Mouse (Mus musculus): Measurements from ENCODE around the gene Ugcg. TPM values are rescaled to one million over a fixed set of nuclear protein-coding genes. Genes with fewer than 3 reads are reported as not detected.

Gene Ugcg
- polyA plus RNA-seq, 1 experiment: 62.0 TPM

DNA sequence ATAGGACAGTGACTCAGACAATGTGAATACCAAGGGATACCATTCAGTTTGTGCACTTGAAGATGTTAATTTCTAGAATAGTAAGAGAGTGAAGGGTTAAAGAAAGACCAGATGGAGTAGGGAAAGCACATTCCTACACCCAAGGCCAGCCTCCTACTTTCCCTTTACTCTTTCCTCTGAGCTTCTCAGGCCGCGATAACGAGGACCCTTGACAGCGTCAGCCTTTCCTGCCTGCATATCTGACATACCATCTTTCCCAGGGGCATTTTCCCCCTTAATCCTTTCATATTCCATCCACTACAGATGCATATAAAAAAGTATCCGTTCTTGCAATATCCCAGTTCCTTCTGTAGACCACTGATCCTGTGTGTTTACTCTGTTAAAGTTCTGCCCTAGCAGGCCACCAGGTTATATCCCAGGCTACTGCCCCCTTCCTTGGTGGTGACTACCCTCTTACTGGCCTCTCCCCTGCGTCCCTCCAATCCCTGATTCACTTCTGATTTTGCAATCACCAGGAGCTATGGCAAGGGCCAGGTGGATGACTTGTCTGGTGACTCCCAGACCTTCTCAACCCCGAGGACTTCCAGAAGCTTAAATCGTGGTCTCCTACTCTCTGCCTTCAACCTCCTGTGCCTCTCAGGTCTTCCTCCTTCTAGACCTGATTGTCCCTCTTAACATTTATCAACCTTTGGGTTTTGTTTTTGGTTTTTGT, 27.9 kb upstream of the Ugcg start:
- H3K27ac ChIP-seq (ENCODE audit: insufficient read depth, low read length): no peak overlapping the region
- H3K4me3 ChIP-seq (replicated peaks; ENCODE audit: insufficient read depth, low read depth, low read length): no peak overlapping the region
- TF ChIP-seq CTCF (IDR thresholded peaks at IDR 0.05; ENCODE audit: borderline replicate concordance, insufficient read depth, low read depth, low read length) (no peak), POLR2A (IDR thresholded peaks at IDR 0.05; ENCODE audit: borderline replicate concordance, insufficient read depth, low read length) (no peak)
- no peaks in the 10 kb centered on the region for H3K4me1 ChIP-seq (ENCODE audit: control insufficient read depth, insufficient read depth, low read length)
- H3K27me3 ChIP-seq (ENCODE audit: control insufficient read depth, insufficient read depth, low read length): no peaks in the 10 kb centered on the region
- 78% methylated on average over 8 of the region's 8 CpGs for WGBS
- DNase-seq: no peak

DNA sequence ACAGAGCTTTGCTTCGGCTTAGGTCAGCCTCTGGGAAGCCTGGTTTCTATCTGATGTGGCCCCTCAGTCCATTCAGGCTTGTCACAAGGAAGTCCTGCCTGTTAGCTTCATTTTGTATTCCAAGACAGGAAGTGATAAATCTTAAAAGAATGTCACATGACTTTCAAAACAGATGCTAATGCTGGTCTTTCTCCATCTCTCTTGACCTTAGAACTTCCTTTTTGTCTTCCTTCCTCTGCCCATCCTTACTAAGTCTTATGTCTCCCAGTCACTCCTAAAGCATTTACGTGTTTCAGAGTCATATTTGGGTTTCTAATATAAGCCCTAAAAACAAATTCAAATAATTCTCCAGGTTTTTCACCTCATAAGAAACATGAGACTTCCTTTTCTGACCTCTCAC, 25.0 kb upstream of the Ugcg start:
- H3K27me3 ChIP-seq (ENCODE audit: control insufficient read depth, insufficient read depth, low read length): no peaks in the 10 kb centered on the region
- no peak for TF ChIP-seq CTCF (IDR thresholded peaks at IDR 0.05; ENCODE audit: borderline replicate concordance, insufficient read depth, low read depth, low read length)
- TF ChIP-seq POLR2A (IDR thresholded peaks at IDR 0.05; ENCODE audit: borderline replicate concordance, insufficient read depth, low read length): no peak
- WGBS: 92% methylated on average over 2 of the region's 2 CpGs

GRCm38 (mm10) chr4:59167251-59167847, 21.7 kb upstream of the Ugcg start:
- H3K4me1 ChIP-seq (ENCODE audit: control insufficient read depth, insufficient read depth, low read length): no peaks in the 10 kb centered on the region
- 96% methylated on average over 2 of the region's 2 CpGs for WGBS
- H3K27me3 ChIP-seq (ENCODE audit: control insufficient read depth, insufficient read depth, low read length): no peaks in the 10 kb centered on the region
- no peak for TF ChIP-seq CTCF (IDR thresholded peaks at IDR 0.05; ENCODE audit: borderline replicate concordance, insufficient read depth, low read depth, low read length)
- no peak overlapping the region for H3K27ac ChIP-seq (ENCODE audit: insufficient read depth, low read length)
- DNase-seq: no peak
- H3K4me3 ChIP-seq (replicated peaks; ENCODE audit: insufficient read depth, low read depth, low read length): no peak overlapping the region

More for the DNA sequence above, 25.0 kb upstream of the Ugcg start:
- DNase-seq: no peak
- Histone ChIP-seq H3K4me1 (ENCODE audit: control insufficient read depth, insufficient read depth, low read length) (no peaks in the 10 kb centered on the region), H3K27ac (ENCODE audit: insufficient read depth, low read length) (no peak overlapping the region), H3K4me3 (replicated peaks; ENCODE audit: insufficient read depth, low read depth, low read length) (no peak overlapping the region)

- Histone ChIP-seq H3K4me1 (ENCODE audit: control insufficient read depth, insufficient read depth, low read length) (no peaks in the 10 kb centered on the region), H3K27me3 (ENCODE audit: control insufficient read depth, insufficient read depth, low read length) (no peaks in the 10 kb centered on the region), H3K4me3 (replicated peaks; ENCODE audit: insufficient read depth, low read depth, low read length) (no peak overlapping the region), H3K27ac (ENCODE audit: insufficient read depth, low read length) (no peak overlapping the region)
- 75% methylated on average over 5 of the region's 5 CpGs for WGBS
- TF ChIP-seq CTCF (IDR thresholded peaks at IDR 0.05; ENCODE audit: borderline replicate concordance, insufficient read depth, low read depth, low read length) (no peak), POLR2A (IDR thresholded peaks at IDR 0.05; ENCODE audit: borderline replicate concordance, insufficient read depth, low read length) (no peak)
- no peak for DNase-seq
These were observed 19.1 kb upstream of the Ugcg start for GRCm38 (mm10) chr4:59169981-59170380.

GRCm38 (mm10) chr4:59172616-59173015, 16.4 kb upstream of the Ugcg start:
- no peak for DNase-seq
- no peak overlapping the region for H3K27ac ChIP-seq (ENCODE audit: insufficient read depth, low read length)
- no peak overlapping the region for H3K4me3 ChIP-seq (replicated peaks; ENCODE audit: insufficient read depth, low read depth, low read length)
- H3K4me1 ChIP-seq (ENCODE audit: control insufficient read depth, insufficient read depth, low read length): no peaks in the 10 kb centered on the region
- TF ChIP-seq CTCF (IDR thresholded peaks at IDR 0.05; ENCODE audit: borderline replicate concordance, insufficient read depth, low read depth, low read length) (no peak), POLR2A (IDR thresholded peaks at IDR 0.05; ENCODE audit: borderline replicate concordance, insufficient read depth, low read length) (no peak)
- 36% methylated on average over 2 of the region's 2 CpGs for WGBS
- no peaks in the 10 kb centered on the region for H3K27me3 ChIP-seq (ENCODE audit: control insufficient read depth, insufficient read depth, low read length)

DNA sequence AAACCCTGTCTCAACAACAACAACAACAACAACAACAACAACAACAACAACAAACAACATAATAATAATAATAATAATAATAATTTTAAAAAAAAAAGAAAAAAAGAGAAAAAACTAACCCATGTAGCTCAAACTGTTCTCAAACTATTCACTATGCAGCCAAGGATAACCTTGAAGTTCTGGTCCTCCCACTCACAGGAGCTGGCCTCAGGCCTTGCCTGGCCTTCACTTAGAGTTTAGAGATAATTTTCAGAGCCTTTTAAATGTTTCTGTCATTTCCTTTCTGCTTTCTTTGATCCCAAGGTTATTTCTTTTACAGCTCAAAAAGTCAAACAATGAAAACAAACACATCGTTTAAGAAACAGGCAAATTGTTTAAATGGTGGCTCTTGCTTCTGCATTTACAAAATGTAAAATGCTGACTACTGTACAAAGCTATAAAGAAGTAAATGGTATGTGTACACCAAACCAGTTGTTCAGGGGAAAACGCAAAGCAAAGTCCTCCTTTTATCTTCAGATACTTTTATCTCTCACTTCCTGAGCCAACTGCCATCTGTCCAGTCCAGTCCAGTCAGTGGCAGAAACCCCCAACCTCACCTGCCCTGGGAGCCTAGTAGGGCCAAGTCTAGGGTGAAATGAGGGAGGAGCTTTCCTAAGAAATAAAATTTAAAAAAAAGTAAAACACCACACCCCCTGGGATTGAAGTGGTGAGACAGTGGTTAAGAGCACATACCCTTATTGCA, 15.7 kb upstream of the Ugcg start:
- WGBS: 84% methylated on average over 2 of the region's 2 CpGs

DNA sequence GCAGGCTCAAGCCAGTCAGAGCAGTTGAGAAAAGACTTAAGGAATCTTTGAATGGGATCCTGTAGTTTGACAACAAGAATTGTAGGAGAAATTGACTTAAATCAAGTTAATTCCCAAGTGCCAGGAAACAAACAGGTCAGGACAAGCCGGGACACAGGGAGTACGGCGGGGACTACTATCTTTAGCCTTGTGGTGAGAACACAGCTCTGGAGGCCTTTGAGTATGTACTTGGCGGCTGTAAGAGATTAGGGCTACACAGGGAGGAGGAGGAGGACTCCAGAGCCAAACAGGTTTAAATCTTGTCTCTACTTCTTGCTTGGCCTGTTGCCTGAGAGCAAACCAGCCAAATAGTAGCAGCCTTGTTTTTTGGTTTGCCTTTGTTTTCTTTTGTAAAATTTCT, 14.1 kb upstream of the Ugcg start:
- no peaks in the 10 kb centered on the region for H3K27me3 ChIP-seq (ENCODE audit: control insufficient read depth, insufficient read depth, low read length)
- no peaks in the 10 kb centered on the region for H3K4me1 ChIP-seq (ENCODE audit: control insufficient read depth, insufficient read depth, low read length)
- H3K4me3 ChIP-seq (replicated peaks; ENCODE audit: insufficient read depth, low read depth, low read length): no peak overlapping the region
- TF ChIP-seq CTCF (IDR thresholded peaks at IDR 0.05; ENCODE audit: borderline replicate concordance, insufficient read depth, low read depth, low read length) (no peak), POLR2A (IDR thresholded peaks at IDR 0.05; ENCODE audit: borderline replicate concordance, insufficient read depth, low read length) (no peak)
- 58% methylated on average over 4 of the region's 4 CpGs for WGBS
- no peak for DNase-seq
- H3K27ac ChIP-seq (ENCODE audit: insufficient read depth, low read length): no peak overlapping the region

More for the DNA sequence above, 15.7 kb upstream of the Ugcg start:
- no peaks in the 10 kb centered on the region for H3K4me1 ChIP-seq (ENCODE audit: control insufficient read depth, insufficient read depth, low read length)
- TF ChIP-seq POLR2A (IDR thresholded peaks at IDR 0.05; ENCODE audit: borderline replicate concordance, insufficient read depth, low read length): no peak
- TF ChIP-seq CTCF (IDR thresholded peaks at IDR 0.05; ENCODE audit: borderline replicate concordance, insufficient read depth, low read depth, low read length): no peak
- DNase-seq: no peak
- H3K4me3 ChIP-seq (replicated peaks; ENCODE audit: insufficient read depth, low read depth, low read length): no peak overlapping the region
- no peak overlapping the region for H3K27ac ChIP-seq (ENCODE audit: insufficient read depth, low read length)
- no peaks in the 10 kb centered on the region for H3K27me3 ChIP-seq (ENCODE audit: control insufficient read depth, insufficient read depth, low read length)
